Mouse (Mus musculus) mouse embryonic stem cell (cell line): Measurements from ENCODE around the gene Pygo2.

Experiments
- in situ Hi-C, 2 experiments: fragments of 300-500 bp; cut with MboI; formaldehyde crosslinking; loops; 1 replicate in 1 of 2; 3 replicates in 1 of 2; pipeline ENCODE4 v1.14.3; 2019 to 2020; ENCODE audit warnings: low sequenced_read_pairs in 2 of 2, low pct_unique_long_range_greater_than_20kb in 1 of 2, mixed read lengths in 1 of 2; ENCODE audit not compliant: unreplicated experiment in 1 of 2

Pygo2 gene

GRCm38 (mm10) chr3:89430171-89431159 lies at the start of gene Pygo2:
TSS of gene Pygo2 (plus strand) at chr3:89430214.
- in situ Hi-C loops, result no loop called here

- in situ Hi-C loops, result no loop called here
These were observed 49.7 kb upstream of the Pygo2 start for GRCm38 (mm10) chr3:89380291-89380690.

DNA sequence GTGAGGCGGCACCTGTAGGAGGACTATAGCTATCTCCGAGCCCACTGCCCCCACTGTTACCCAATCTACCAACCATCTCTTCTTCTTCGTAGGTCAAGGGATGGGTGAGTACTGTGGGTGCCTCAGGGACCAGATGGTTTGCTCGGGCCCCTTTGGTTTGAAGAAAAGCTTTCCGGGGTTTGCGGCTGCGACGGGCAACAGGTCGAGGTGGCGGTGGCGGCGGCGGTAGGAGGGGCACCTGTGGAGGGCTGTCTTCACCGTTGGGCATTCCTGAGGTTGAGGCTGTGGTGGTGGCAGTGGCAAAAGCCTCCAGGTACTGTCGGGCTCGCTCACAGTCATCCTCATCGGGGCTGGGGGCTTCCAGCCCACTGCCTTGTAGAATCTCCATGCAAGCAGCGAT lies 49.3 kb upstream of the Pygo2 start:
- in situ Hi-C loops, result no loop called here

GRCm38 (mm10) chr3:89381233-89381632 lies 48.8 kb upstream of the Pygo2 start:
- in situ Hi-C loops, result no loop called here

GRCm38 (mm10) chr3:89382033-89382882 lies 47.8 kb upstream of the Pygo2 start:
- in situ Hi-C loops, result no loop called here

GRCm38 (mm10) chr3:89382950-89383349 lies 47.1 kb upstream of the Pygo2 start:
- in situ Hi-C loops, result no loop called here

- in situ Hi-C loops, result no loop called here
These were observed 46.3 kb upstream of the Pygo2 start for GRCm38 (mm10) chr3:89383651-89384255.

- in situ Hi-C loops, result no loop called here
These were observed 45.5 kb upstream of the Pygo2 start for GRCm38 (mm10) chr3:89384331-89385076.

DNA sequence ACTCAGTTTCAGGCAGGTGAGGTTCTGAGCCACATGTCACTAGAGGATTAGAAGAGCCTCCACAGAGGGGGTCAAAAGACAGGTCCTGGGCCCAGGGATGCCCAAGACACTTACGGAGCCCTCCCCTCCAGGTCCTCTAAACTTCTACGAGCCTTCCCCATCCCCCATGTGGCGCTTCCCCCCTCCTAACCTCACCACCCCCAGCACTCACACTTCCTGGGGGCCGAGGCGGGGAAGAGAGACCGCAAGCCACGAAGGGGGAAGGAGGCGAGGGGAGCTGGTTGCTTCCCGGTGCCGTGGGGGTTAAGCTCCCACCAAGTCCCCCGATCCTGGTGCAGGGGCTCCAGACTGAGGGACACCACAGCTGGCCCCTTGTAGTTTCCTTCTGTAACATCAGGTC lies 44.6 kb upstream of the Pygo2 start:
- in situ Hi-C loops, result no loop called here

DNA sequence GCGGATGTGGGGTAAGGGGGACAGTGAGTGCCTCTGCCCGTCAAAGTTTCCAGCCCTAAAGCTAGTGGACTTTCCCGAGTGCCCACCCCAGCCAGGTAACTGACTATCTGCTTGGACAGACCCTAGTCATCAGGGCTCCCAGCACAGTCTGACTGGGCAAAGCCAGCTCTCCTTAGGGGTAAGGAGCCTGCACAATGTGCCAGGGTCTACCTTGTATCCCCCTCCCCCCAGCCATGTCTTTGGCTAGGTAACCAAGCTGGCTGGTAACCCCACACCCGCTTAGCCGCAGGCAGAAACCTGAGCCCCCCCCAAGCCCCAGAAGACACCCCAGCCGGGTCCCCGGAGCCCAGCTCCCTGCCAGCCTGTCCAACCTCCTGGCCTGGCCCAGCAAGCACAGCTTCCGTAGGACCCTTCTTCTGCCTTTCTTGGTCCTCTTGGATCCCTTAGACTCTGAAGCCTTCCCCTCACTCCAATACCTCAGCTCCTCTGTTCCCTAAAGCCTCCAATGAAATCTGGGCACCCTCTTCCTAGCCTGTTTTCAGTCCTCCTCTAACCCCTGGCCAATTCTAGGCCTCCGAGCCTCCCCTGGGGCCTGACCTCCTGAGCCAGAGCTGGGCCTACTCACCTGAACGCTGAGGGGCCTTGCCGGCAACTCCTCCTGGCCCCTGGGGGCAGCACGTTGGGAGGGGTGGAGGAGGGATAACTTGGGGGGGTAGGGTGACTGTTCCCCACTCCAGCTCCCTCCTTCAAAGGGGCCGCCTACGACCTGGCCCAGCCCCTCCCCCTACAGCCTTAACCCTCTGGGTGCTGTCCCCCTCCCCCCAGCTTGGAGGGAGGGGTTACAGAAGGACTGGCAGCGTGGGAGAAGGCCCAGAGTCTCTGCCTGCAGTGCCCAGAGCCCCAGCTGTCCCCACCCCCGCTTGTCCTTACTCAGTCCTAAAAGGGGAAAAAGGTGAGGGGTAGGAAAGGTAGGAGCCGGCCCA lies 43.3 kb upstream of the Pygo2 start:
- in situ Hi-C loops, result no loop called here

DNA sequence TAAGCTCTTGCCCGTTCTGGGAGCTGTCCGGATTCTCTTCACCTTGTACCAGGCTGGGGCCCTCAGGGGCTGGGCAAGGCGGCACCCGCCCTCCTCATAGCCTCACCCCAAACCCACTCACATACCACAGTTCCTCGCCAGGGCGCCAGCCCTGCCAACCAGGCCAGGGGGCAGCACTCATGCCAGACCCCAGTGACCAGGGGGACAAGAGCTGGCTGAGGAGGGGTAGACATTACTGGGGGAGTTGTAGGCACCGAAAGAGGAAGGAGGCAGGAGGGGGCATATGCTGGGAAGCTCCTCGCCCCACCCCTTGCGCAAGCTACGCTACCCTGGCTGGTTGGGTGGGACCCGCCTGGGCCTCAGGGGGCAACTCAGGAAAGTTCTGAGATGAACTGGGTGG lies 42.4 kb upstream of the Pygo2 start:
- in situ Hi-C loops, result no loop called here

DNA sequence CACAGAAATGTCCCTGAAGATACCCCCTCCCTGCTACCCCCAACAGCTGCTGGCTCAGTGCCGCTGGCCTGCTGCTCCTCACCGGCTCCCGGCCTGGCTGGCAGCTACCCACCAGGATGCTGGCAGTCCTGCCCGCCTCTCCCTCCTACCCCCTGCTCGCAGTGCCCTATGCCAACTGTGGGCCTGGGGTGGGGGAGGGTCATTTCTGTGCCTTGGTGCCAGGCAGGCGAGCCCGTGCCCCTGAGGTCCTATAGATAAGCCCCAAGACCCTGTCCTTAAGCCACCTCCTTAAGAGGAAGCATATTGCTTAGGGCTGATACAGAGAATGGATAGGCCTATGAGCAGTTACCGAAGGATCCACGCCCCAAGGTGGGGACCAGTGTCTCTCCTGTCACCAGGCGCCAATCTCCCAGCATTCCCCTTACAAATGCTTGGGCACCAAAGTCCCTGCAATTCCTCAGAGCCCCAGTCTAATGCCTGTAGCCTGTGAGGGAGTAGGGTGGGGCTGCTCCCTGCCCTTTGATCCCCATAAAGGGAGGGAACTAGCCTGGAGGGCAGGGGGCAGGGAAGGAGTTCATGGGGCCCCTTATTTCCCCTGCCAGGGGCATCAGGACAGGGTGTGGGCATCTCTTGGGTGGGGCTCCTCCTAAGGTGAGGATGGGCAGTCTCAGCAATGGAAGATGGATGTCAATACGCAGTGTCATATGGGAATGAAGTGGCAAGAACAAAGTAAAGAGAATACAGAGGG lies 41.7 kb upstream of the Pygo2 start:
- in situ Hi-C loops, result no loop called here

- in situ Hi-C loops, result no loop called here
These were observed 40.9 kb upstream of the Pygo2 start for GRCm38 (mm10) chr3:89388901-89389740.

DNA sequence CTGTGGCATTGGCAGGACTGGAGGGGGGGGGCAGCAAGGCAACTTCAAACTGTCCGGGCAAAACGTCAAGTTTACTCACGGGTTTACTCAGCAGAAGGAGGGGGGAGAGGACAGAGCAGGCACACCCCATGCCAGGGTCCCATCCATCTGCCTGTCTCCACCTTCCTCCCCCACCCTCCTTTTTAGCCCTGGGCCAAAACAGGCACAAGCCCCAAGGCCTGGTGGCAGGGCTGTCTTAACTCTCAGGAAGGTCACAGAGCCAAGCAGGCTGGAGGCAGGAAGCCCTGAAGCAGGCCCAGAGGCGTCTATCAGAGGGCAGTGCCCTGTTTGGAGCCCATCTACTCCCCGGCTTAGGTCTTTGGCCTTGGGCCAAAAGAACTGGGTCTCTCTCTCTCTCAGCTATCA lies 39.9 kb upstream of the Pygo2 start:
- in situ Hi-C loops, result no loop called here

GRCm38 (mm10) chr3:89390699-89391662 lies 39.0 kb upstream of the Pygo2 start:
- in situ Hi-C loops, result no loop called here
